Mouse (Mus musculus) heart, embryonic 15.5 days (tissue): ENCODE measurements around the gene Polk. TPM values are rescaled to one million over a fixed set of nuclear protein-coding genes. Genes with fewer than 3 reads are reported as not detected.

Experiments
- ATAC-seq: fragments of 200-750 bp; cut with Nextera tagmentation; replicated peaks from 2 replicates; pipeline ENCODE4 v1.8.0; 2017; ENCODE audit warnings: low read depth, moderate TSS enrichment; ENCODE audit not compliant: insufficient number of reproducible peaks, insufficient read depth, low FRiP score
- H3K27ac ChIP-seq: fragments of 300-500 bp; sonication (generic); 2 replicates; pipeline ENCODE4 v1.5.1; 2015; ENCODE audit warnings: mild to moderate bottlenecking, inconsistent platforms
- H3K27me3 ChIP-seq: fragments of 300-500 bp; sonication (generic); 2 replicates; pipeline ENCODE4 v1.6.1; 2015; ENCODE audit warnings: inconsistent platforms
- H3K36me3 ChIP-seq: fragments of 300-500 bp; sonication (generic); 2 replicates; pipeline ENCODE4 v1.6.1; 2015; ENCODE audit warnings: mild to moderate bottlenecking, inconsistent platforms
- H3K4me1 ChIP-seq: fragments of 300-500 bp; sonication (generic); replicated peaks from 2 replicates; pipeline ENCODE4 v1.6.1; 2015; ENCODE audit warnings: inconsistent platforms
- H3K4me2 ChIP-seq: fragments of 300-500 bp; sonication (generic); 2 replicates; pipeline ENCODE4 v1.6.1; 2015; ENCODE audit warnings: inconsistent platforms, mild to moderate bottlenecking, moderate library complexity
- H3K4me3 ChIP-seq: fragments of 300-500 bp; sonication (generic); 2 replicates; pipeline ENCODE4 v1.5.1; 2015; ENCODE audit warnings: mild to moderate bottlenecking, inconsistent platforms
- H3K9ac ChIP-seq: fragments of 300-500 bp; sonication (generic); 2 replicates; pipeline ENCODE4 v1.6.1; 2015; ENCODE audit warnings: mild to moderate bottlenecking, inconsistent platforms
- H3K9me3 ChIP-seq: fragments of 300-500 bp; sonication (generic); replicated peaks from 2 replicates; pipeline ENCODE4 v1.6.1; 2016; ENCODE audit warnings: inconsistent platforms
- WGBS: fragments of 180-500 bp; shearing (Covaris S2); methylation state at CpG from one replicate; pipeline ENCODE4 v1.1.7; 2015; ENCODE audit warnings: mixed read lengths; 5-methylcytosine and 5-hydroxymethylcytosine counted together
- polyA plus RNA-seq: library from polyadenylated mRNA; unstranded; fragments of >200 nt; fragmentation: Nextera tagmentation; extraction: Ambion mirVana; gene quantifications from 2 replicates; pipeline ENCODE4 v1.2.1, GENCODE M21; 2015

The Polk gene
- polyA plus RNA-seq, 1 experiment from 2014 or later = 6.4 TPM

DNA sequence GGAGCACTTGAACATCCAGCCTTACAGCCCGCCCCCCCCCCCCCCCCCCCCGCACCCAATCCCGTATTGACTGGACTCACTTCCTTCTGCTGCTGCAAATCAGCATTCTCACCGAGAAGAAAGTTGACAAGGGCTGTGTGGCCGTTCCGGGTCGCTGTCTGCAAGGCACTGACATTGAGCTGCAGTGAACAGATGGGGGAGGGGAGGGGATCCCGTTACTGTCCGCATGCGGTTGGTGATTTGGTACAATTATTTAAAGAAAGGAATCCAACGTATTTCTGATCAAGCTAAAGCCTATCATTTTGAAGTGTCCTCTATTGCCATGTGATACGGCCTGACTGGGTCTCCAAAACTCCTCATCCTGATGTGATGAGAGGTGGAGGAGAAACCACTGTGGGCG is 106.6 kb downstream of the Polk start:
- peak overlapping the region; percentile 41 for H3K4me2 ChIP-seq
- H3K9ac ChIP-seq = 0 out of 2 replicates have a peak overlapping the region, but pooled peaks have one; percentile 20
- WGBS = 20% methylated on average over 12 of the region's 13 CpGs
- H3K4me1 ChIP-seq = peaks cover 39% of the 10 kb centered on the region
- H3K27ac ChIP-seq = peak overlapping the region; percentile 76
- H3K36me3 ChIP-seq = no peaks in the 10 kb centered on the region
- peak overlapping the region; percentile 23 for H3K4me3 ChIP-seq
- no peak for ATAC-seq
- H3K27me3 ChIP-seq = no peaks in the 10 kb centered on the region
- no peaks in the 10 kb centered on the region for H3K9me3 ChIP-seq

DNA sequence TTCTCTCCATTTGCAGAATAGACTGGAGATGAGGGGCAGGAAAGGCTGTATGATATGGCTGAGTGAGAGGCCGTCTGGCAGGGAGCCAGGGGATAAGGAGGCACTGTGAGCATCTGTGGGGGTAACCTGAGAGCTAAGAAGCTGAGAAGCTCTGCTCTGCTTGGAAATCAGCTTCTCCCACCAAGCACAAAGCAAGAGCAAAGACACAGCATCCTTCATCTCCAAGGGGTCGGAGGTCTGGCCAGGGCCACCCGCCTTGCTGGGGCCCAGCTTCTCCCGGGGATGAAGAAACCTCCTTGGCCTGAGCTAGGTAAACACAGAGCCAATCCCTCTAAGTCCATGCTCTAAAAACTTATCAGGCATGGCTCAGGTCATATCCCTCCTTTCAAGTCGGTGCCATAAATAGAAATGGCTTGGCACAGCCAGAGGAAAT is 107.5 kb downstream of the Polk start:
- H3K27me3 ChIP-seq = no peaks in the 10 kb centered on the region
- 17% methylated on average over 5 of the region's 5 CpGs for WGBS
- peak overlapping the region; percentile 76 for H3K27ac ChIP-seq
- peak overlapping the region; percentile 41 for H3K4me2 ChIP-seq
- H3K9ac ChIP-seq = no peak overlapping the region
- no peaks in the 10 kb centered on the region for H3K36me3 ChIP-seq
- ATAC-seq = peak; percentile 54
- H3K4me1 ChIP-seq = peaks cover 39% of the 10 kb centered on the region
- H3K4me3 ChIP-seq = peak overlapping the region; percentile 23
- no peaks in the 10 kb centered on the region for H3K9me3 ChIP-seq

GRCm38 (mm10) chr13:96433648-96434190 is 108.7 kb downstream of the Polk start:
- ATAC-seq = no peak; the same call in 1 of the 2 replicates

GRCm38 (mm10) chr13:96433041-96433440 is 109.3 kb downstream of the Polk start:
- WGBS = 66% methylated on average over 6 of the region's 6 CpGs
- no peak overlapping the region for H3K27ac ChIP-seq
- no peak for ATAC-seq

More at GRCm38 (mm10) chr13:96433648-96434190, 108.7 kb downstream of the Polk start:
- Histone ChIP-seq H3K4me3 (no peak overlapping the region), H3K9ac (no peak overlapping the region), H3K27ac (peak overlapping the region; percentile 76), H3K36me3 (no peaks in the 10 kb centered on the region), H3K27me3 (no peaks in the 10 kb centered on the region), H3K4me2 (0 out of 2 replicates have a peak overlapping the region, but pooled peaks have one; percentile 2), H3K9me3 (no peaks in the 10 kb centered on the region), H3K4me1 (peaks cover 40% of the 10 kb centered on the region)
- 44% methylated on average over 11 of the region's 11 CpGs for WGBS

GRCm38 (mm10) chr13:96432376-96432811 is 110.0 kb downstream of the Polk start:
- H3K27ac ChIP-seq = no peak overlapping the region
- 66% methylated on average over 3 of the region's 3 CpGs for WGBS
- no peak for ATAC-seq
- H3K4me3 ChIP-seq = no peak overlapping the region
- no peaks in the 10 kb centered on the region for H3K27me3 ChIP-seq
- H3K36me3 ChIP-seq = no peaks in the 10 kb centered on the region
- H3K9ac ChIP-seq = no peak overlapping the region
- no peak overlapping the region for H3K4me2 ChIP-seq
- peaks cover 41% of the 10 kb centered on the region for H3K4me1 ChIP-seq
- H3K9me3 ChIP-seq = no peaks in the 10 kb centered on the region

More at GRCm38 (mm10) chr13:96433041-96433440, 109.3 kb downstream of the Polk start:
- Histone ChIP-seq H3K4me2 (no peak overlapping the region), H3K4me1 (peaks cover 41% of the 10 kb centered on the region), H3K9me3 (no peaks in the 10 kb centered on the region), H3K27me3 (no peaks in the 10 kb centered on the region), H3K4me3 (no peak overlapping the region), H3K36me3 (no peaks in the 10 kb centered on the region), H3K9ac (no peak overlapping the region)

GRCm38 (mm10) chr13:96431595-96432156 is 110.7 kb downstream of the Polk start:
- Histone ChIP-seq H3K4me2 (peak overlapping the region; percentile 55), H3K27ac (no peak overlapping the region), H3K9me3 (no peaks in the 10 kb centered on the region), H3K9ac (no peak overlapping the region), H3K4me3 (0 out of 2 replicates have a peak overlapping the region, but pooled peaks have one; percentile 15), H3K36me3 (no peaks in the 10 kb centered on the region), H3K4me1 (peaks cover 41% of the 10 kb centered on the region), H3K27me3 (no peaks in the 10 kb centered on the region)
- ATAC-seq = peak; percentile 41; the same call in 1 of the 2 replicates
- 20% methylated on average over 12 of the region's 12 CpGs for WGBS

Other genes starting within 250 kb of the Polk start
- 10.0 TPM in 2 replicates for gene Poc5, start 154.3 kb downstream of the Polk start, polyA plus RNA-seq
- 0.59 and 1.1 TPM in 2 replicates for gene Ankdd1b, start 71.4 kb downstream of the Polk start, polyA plus RNA-seq
- not detected in 2 replicates for gene Gm17622, start 51.8 kb downstream of the Polk start, polyA plus RNA-seq
- 8.3 and 8.4 TPM in 2 replicates for gene Col4a3bp, start within 50 bp of the Polk start, polyA plus RNA-seq
- 22.4 and 31.7 TPM in 2 replicates for gene Hmgcr, start 128.4 kb upstream of the Polk start, polyA plus RNA-seq
- not detected in 2 replicates for gene Ankrd31, start 205.7 kb upstream of the Polk start, polyA plus RNA-seq